Mouse (Mus musculus): Measurements from ENCODE around the gene Msi1. TPM values are rescaled to one million over a fixed set of nuclear protein-coding genes. Genes with fewer than 3 reads are reported as not detected.
A peak's percentile ranks its signal among the peaks of the same experiment; 100 is the strongest.

The Msi1 gene
- total and polyA plus RNA-seq, 2 experiments from 2014 or later, result 46.2 to 75.9 TPM

DNA sequence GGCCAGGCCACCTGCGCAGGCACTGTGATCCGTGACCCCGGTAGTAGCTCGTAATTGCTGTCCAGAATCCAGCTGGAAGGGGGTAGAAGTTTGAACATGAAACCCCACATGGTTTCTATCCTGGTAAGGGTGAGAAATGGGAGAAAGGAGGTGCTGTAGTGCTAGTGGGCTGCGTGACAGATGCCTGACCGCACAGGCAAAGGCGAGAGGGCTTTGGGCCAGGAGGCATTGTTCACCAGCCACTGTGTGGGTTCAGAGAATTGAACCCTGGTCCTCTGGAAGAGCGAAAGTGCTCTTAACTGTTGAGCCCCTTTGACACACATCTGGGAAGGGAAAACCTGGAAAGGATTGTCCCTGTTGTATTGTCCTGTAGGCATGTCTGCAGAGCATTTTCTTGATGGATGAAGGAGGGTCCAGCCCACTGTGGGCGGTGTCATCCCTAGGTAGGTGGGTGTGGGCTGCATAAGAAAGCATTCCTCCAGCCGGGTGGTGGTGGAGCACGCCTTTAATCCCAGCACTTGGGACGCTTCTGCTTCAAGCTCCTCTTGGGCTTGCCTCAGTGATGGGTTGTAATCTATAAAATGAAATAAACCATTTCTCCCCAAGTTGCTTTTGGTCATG lies 46.8 kb downstream of the Msi1 start:
- 36% methylated on average over 12 of the region's 12 CpGs for WGBS
- no peak for TF ChIP-seq CTCF (IDR thresholded peaks at IDR 0.05; ENCODE audit: low read depth)

DNA sequence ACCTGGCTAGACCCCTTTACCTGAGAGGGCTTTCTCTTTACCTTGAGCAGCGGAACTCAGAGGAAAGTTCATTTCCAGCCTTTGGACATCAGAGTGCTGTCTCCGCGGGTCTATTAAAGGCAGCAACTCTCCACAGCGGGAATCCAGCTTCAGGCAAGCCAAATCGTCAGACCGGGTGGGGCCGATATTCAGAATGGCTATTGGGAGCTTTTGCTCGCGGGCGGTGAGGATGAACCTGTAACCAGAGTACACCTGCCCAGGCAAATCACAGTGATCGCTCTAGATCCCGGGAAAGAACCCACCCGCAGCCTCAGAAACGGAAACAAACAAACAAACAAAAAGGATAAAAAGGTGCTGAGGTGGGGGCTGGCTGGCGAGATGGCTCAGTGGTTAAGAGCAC lies 50.2 kb downstream of the Msi1 start:
- no peaks in the 10 kb centered on the region; the same call in 1 of the 2 replicates for H3K36me3 ChIP-seq (ENCODE audit: insufficient read depth, low read length)

More for the DNA sequence above, 46.8 kb downstream of the Msi1 start:
- Histone ChIP-seq H3K4me2 (ENCODE audit: low read depth, low read length) (peak overlapping the region; percentile 60), H3K27me3 (ENCODE audit: insufficient read depth, low read length) (no peaks in the 10 kb centered on the region), H3K4me1 (ENCODE audit: insufficient read depth, low read length) (0 out of 2 replicates have a peak, but pooled peaks cover 4% of the 10 kb centered on the region), H3K27ac (peak overlapping the region; percentile 64), H3K9me3 (ENCODE audit: low read length) (no peaks in the 10 kb centered on the region), H3K9ac (replicated peaks; ENCODE audit: low read length) (peak overlapping the region; percentile 45), H3K4me3 (ENCODE audit: low read length) (peak overlapping the region; percentile 34), H3K36me3 (ENCODE audit: insufficient read depth, low read length) (no peaks in the 10 kb centered on the region; the same call in 1 of the 2 replicates)
- ATAC-seq (peak; percentile 33; the same call in 1 of the 2 replicates), DNase-seq (ENCODE audit: low spot score) (no peak)

DNA sequence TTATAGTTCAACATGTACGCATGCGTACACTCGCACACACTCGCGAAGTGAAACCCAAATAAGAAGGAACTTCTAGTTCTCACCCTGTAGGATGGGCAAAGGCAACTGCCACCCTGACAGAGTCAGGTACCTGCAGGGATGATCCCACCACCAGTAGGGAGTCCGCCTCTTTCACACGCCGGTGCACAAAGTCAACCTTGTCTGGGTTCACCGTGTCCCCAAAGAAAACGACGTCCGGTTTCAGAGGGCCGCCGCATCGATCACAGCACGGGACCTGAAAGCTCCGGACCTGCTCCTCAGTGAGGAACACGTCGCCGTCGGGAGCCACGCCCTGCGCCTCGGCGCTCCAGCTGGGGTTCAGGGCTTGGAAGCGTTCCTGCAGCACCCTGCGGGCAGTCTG lies 50.7 kb downstream of the Msi1 start:
- no peaks in the 10 kb centered on the region for H3K27me3 ChIP-seq (ENCODE audit: insufficient read depth, low read length)
- peak overlapping the region; percentile 15; the same call in 1 of the 2 replicates for H3K4me3 ChIP-seq (ENCODE audit: low read length)
- H3K4me1 ChIP-seq (ENCODE audit: insufficient read depth, low read length), result peaks cover 14% of the 10 kb centered on the region; the same call in 1 of the 2 replicates
- H3K36me3 ChIP-seq (ENCODE audit: insufficient read depth, low read length), result no peaks in the 10 kb centered on the region; the same call in 1 of the 2 replicates
- peak overlapping the region; percentile 47 for H3K4me2 ChIP-seq (ENCODE audit: low read depth, low read length)
- no peaks in the 10 kb centered on the region for H3K9me3 ChIP-seq (ENCODE audit: low read length)
- WGBS, result 22% methylated on average over 27 of the region's 27 CpGs
- no peak overlapping the region for H3K27ac ChIP-seq
- TF ChIP-seq CTCF (IDR thresholded peaks at IDR 0.05; ENCODE audit: low read depth), result no peak
- H3K9ac ChIP-seq (replicated peaks; ENCODE audit: low read length), result no peak overlapping the region
- no peak for ATAC-seq
- DNase-seq (ENCODE audit: low spot score), result no peak

More for the DNA sequence above, 50.2 kb downstream of the Msi1 start:
- Histone ChIP-seq H3K9ac (replicated peaks; ENCODE audit: low read length) (no peak overlapping the region), H3K4me3 (ENCODE audit: low read length) (no peak overlapping the region), H3K4me1 (ENCODE audit: insufficient read depth, low read length) (peaks cover 11% of the 10 kb centered on the region; the same call in 1 of the 2 replicates), H3K9me3 (ENCODE audit: low read length) (no peaks in the 10 kb centered on the region), H3K27me3 (ENCODE audit: insufficient read depth, low read length) (no peaks in the 10 kb centered on the region), H3K4me2 (ENCODE audit: low read depth, low read length) (no peak overlapping the region), H3K27ac (no peak overlapping the region)
- no peak for TF ChIP-seq CTCF (IDR thresholded peaks at IDR 0.05; ENCODE audit: low read depth)
- WGBS, result 53% methylated on average over 15 of the region's 15 CpGs
- no peak for DNase-seq (ENCODE audit: low spot score)
- no peak for ATAC-seq

DNA sequence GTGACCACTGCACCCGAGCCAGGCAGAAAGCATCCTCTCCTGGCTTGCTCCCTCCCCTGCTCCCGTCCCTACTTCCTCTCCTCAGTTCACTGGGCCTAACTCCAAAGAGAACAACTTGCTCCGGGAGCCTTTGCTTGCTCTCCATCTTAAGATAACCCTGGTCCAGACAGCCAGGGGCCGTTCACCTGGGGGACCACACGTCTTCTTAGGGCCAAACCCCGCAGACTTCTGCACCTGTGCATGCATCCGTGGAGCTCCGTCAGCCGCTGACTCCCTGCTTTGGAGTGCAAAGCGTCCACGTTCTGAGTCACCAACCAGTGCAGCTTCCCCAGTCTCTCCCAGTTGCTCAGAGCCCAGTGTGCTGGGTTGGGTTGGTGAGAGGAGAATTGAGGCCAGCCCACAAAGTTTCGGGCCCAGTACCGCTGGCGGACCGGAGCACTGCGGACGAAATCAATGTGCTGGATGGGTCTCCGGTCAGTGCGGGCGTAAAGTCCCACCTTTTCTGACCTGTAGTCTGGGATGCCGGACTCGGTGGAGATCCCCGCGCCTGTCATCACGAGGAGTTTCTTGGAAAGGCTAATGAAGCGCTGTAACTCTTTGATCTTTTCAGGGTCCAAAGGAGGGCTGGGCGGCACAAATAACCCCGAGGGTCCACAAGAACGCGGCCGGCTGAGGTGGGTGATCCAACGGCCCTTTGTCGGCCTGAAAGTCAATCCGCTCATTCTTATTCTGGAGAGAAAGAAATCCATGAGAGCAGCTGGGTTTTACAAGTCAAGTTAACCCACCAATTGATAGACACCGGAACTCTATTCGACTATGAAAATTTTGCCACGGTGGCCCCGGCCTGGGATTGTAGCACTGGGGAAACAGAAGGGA lies 53.2 kb downstream of the Msi1 start:
- peaks cover 11% of the 10 kb centered on the region; the same call in 1 of the 2 replicates for H3K4me1 ChIP-seq (ENCODE audit: insufficient read depth, low read length)
- peak overlapping the region; percentile 37 for H3K4me2 ChIP-seq (ENCODE audit: low read depth, low read length)
- 33% methylated on average over 38 of the region's 38 CpGs for WGBS
- H3K36me3 ChIP-seq (ENCODE audit: insufficient read depth, low read length), result no peaks in the 10 kb centered on the region; the same call in 1 of the 2 replicates
- H3K4me3 ChIP-seq (ENCODE audit: low read length), result peak overlapping the region; percentile 12; the same call in 1 of the 2 replicates
- no peaks in the 10 kb centered on the region for H3K9me3 ChIP-seq (ENCODE audit: low read length)
- peak overlapping the region; percentile 30; the same call in 1 of the 2 replicates for H3K9ac ChIP-seq (replicated peaks; ENCODE audit: low read length)
- H3K27me3 ChIP-seq (ENCODE audit: insufficient read depth, low read length), result no peaks in the 10 kb centered on the region
- no peak for ATAC-seq
- DNase-seq (ENCODE audit: low spot score), result no peak
- no peak overlapping the region for H3K27ac ChIP-seq
- no peak for TF ChIP-seq CTCF (IDR thresholded peaks at IDR 0.05; ENCODE audit: low read depth)

DNA sequence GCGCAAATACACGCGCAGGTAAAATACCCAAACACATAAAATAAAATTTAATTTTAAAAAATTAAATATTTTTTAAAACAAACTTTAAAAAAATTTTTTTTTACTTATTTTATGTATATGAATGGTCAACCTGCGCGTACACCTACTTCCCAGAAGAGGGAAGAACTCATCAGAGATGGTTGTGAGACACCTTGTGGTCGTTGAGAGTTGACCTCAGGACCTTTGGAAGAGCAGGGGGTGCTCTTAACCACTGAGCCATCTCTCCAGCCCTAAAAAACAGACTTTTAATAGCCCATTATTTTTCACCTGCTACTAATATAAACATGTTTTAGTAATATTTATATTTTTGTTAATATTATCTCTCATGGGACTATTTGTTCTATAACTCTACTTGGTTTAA lies 54.0 kb downstream of the Msi1 start:
- H3K4me2 ChIP-seq (ENCODE audit: low read depth, low read length), result no peak overlapping the region

More for the DNA sequence above, 54.0 kb downstream of the Msi1 start:
- no peak; the same call in 1 of the 2 replicates for TF ChIP-seq CTCF (IDR thresholded peaks at IDR 0.05; ENCODE audit: low read depth)
- Histone ChIP-seq H3K4me1 (ENCODE audit: insufficient read depth, low read length) (peaks cover 11% of the 10 kb centered on the region; the same call in 1 of the 2 replicates), H3K36me3 (ENCODE audit: insufficient read depth, low read length) (no peaks in the 10 kb centered on the region; the same call in 1 of the 2 replicates), H3K27ac (no peak overlapping the region), H3K4me3 (ENCODE audit: low read length) (no peak overlapping the region), H3K27me3 (ENCODE audit: insufficient read depth, low read length) (no peaks in the 10 kb centered on the region), H3K9me3 (ENCODE audit: low read length) (no peaks in the 10 kb centered on the region), H3K9ac (replicated peaks; ENCODE audit: low read length) (no peak overlapping the region)
- 46% methylated on average over 6 of the region's 6 CpGs for WGBS
- no peak for ATAC-seq
- DNase-seq (ENCODE audit: low spot score), result no peak

Measured in hindbrain, postnatal 0 days (tissue).